Mouse (Mus musculus) frontal cortex, postnatal 25 days (tissue): ENCODE measurements around the gene C2cd4d.

Source experiments
- DNase-seq, 2 experiments: peaks; one replicate each; pipeline ENCODE4 v3.0.0; 2022; ENCODE audit warnings: low spot score in 2 of 2

C2cd4d gene

DNA sequence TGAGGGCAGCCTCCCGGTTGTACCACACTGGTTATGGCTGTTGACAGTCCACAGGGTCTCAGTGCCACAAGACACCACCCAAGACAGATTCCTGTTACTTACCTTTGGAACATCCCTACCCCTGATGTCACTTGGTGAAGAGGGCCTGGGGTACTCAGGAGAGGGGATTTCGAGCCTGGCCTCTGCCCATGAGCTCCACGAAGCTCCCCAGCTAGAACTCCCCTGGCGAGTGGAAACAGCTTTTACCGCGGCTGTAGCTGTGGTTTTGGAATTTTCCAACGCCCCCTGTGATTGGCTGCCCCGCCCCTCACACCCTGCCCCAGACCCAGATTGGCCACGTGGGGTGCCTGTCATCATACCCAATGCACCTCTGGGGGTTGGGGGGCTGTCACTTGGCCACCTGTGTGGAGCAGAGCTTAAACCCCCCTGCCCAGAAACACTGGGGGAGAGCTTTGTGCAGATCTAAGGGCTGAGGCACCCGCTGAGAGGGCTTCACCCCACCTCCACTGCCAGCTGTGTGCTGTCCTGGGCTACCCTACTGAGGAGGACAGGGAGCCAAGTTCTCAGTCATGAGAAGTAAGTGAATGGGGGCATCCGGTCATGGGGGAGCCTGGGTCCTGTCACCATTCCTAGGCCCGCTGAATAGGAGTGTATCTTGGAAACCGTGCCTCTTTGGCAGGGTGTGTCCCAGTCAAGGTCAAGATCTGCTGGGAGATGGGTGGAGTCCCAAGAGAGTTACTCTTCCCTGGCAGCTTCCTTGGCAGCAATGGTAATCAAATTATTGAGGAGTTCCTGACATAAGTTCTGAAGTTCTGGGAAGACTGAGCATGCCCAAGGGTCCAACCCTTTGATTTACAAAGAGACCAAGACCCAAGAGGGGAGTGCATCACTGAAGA, 15.0 kb downstream of the C2cd4d start:
- no peak for DNase-seq

DNA sequence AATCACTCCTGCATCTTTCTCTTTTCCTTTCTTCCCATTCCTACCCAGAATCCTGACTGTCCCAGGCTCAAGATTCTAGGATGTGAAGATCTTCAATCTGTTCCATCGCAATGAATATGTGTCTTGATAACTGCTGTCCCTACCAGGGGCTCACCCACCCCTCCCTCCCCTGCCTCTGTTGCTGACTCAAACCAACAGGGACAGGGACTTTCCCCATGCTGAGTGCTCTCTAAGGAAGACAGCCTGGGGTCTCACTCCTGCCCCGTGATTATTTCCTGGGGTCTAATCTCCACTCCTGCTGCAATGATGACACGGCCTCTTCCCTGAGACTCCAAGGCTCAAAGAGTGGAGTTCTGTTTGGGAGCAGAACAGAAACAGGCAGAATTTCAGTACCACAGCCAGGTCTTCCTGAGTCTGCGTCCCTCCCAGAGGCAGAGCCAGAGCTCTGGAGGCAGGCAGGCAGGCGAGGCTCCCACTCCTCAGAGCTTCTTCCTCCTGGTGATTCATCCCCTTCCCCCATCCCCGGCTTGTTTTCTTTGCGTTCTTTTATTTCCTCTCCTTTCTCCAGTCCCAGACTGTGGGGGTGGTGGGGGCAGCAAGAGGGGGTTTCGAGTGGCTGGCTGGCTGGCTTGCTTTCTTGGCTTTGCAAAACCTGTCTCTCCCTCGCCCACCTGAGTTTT, 17.7 kb downstream of the C2cd4d start:
- DNase-seq, result no peak

DNA sequence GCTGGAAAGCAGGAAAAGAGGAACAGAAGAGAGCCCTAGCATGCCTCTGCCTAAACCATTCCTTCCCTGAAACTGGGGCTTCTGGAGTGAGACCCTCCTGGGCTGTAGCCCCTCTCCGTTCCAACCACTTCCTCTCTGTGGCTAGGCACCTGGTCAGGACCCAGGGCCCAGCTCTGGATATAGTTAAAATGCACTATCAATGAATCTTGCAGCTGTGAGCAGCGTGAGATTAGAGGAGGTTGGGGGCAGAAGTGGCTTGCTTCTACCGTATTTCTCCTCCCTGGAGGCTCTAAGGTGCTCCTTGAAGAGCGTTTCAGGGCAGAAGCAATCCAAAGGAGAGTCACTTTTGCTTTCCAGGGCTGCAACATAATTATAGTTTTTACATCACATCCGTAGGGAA, 20.1 kb downstream of the C2cd4d start:
- DNase-seq, result no peak

DNA sequence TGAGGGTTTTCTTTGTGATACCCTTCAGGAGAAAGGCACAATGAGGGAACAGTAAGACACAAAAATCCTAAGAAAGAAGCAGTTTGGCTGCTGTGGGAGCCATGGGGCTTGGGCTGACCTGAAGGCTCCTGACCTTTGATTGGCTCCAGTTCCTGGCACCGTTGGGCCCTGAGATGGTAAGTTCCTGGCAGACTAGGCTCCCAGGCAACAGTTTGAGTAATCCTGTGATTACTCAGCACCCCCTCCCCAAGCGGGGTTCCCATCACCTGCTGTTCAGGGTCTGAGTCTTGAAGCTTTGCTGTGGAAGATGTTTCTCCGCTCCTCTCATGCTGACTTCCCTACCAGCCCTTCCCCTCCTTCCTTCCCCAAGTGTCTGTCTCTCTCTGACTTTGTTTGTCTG, 21.2 kb downstream of the C2cd4d start:
- no peak for DNase-seq

DNA sequence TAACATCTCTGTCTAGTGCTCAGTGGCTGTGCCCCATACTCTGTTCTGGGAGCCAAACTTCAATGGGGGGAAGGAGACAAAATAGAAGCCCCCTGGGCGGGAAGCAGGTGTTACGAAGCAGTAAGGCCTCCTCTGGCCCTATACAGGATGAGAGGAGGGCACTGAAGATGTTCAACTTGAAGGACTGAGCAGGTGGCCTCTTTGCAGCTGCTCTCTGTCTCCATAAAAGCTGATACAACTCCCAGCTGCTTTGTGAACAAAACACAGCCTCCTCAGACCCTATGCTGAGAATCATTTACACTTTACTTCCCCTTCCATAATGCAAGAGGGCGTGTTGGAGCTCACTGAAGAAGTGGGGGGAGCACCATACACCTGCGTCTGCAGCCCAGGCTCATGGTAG, 24.4 kb downstream of the C2cd4d start:
- DNase-seq, result no peak

DNA sequence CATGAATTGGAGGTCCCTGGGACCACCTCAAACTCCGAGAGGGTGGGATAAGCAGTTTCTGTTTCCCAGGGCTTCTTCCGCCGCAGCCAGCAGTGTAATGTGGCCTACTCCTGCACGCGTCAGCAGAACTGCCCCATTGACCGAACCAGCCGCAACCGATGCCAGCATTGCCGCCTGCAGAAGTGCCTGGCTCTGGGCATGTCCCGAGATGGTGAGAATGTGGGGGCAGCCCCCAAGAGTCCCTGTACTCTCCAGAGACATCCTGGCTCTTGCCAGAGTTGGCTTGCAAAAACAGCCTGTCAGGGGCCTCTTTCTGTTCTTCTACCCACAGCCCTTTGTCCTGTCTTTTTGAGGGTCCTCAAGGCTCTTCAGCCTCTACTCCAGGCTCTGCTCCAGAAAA, 25.2 kb downstream of the C2cd4d start:
- no peak for DNase-seq

DNA sequence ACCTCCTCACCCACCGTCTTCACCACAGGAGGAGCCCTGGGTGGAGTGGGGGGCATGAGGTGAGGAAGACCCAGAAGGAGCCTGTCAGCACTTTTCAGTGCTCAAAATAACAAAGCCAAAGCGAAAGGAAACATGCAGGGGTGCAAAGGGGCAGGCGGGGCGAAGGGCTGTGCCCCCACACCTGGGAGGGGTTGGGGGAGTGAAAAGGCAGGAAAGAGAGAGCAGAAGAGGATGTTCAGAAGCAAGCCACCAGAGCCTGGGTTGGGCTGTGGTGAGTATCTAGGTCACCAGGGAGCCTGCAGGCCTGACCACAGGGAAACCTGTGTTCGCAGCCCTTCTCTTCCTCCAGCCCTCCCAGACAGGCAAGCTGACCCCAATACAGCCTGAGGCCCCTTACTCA, 25.8 kb downstream of the C2cd4d start:
- no peak for DNase-seq

DNA sequence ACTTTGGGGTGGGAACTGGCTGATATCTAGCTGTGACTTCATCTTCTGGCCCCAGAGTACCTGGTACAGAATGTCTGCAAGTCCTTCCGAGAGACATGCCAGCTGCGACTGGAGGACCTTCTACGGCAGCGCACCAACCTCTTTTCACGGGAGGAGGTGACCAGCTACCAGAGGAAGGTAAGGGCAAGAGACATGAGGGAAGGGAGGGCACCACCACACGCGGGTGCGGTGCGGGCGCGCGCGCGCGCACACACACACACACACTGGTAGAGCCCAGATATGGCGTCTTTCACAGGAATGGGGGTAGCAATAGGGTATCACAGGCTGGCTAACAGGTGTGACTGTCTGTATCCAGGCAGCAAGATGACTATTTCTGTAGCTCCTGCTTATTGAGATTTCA, 27.2 kb downstream of the C2cd4d start:
- DNase-seq, result no peak

DNA sequence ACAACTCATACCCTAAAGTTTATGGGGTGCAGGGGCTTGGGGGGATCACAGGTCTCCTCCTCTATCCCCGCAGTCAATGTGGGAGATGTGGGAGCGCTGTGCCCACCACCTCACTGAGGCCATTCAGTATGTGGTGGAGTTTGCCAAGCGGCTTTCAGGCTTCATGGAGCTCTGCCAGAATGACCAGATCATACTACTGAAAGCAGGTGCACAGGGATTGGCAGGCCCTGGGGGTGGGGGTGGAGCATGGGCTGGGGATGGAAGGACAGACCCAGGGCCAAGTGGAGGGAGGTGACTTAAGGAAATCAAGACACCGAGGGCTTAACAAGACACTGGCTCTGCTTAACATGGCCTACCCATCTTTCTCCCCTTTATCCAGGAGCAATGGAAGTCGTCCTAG, 28.8 kb downstream of the C2cd4d start:
- no peak for DNase-seq

DNA sequence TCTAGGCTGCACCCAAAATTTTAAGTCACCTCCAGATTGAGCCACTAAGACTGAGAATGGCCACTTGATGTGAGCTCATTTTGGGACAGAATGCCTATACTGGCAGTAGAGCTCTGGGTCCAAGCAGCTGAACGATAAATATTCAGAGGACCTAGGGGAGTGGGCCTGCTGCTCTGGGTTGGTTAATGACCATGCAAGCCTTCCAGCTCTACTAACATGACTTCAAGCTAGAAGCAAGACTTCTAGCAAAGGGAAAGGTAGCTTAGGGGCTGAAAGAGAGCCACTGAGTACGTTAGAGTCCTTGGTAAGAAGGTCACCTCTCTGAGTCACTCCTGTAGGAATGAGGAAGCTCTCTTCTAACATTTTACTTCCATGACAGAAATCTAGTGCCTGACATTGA, 29.9 kb downstream of the C2cd4d start:
- no peak for DNase-seq

DNA sequence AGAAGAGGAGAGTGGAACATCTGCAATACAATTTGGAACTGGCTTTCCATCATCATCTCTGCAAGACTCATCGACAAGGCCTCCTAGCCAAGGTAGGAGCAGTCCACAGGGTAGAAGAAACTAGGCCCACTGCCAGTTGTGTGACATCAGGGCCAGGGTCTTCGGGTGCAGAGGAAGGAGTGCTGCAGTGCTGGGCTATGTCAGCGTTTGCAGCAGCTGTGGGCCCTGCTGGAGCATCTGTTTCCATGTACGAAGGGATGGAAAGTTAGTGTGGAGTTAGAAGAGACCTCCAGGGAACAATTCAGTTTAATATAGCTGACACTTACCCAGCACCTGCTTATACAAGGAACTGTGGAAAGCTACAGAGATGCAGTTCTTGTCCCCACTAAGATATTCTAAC, 30.8 kb downstream of the C2cd4d start:
- DNase-seq, result no peak

DNA sequence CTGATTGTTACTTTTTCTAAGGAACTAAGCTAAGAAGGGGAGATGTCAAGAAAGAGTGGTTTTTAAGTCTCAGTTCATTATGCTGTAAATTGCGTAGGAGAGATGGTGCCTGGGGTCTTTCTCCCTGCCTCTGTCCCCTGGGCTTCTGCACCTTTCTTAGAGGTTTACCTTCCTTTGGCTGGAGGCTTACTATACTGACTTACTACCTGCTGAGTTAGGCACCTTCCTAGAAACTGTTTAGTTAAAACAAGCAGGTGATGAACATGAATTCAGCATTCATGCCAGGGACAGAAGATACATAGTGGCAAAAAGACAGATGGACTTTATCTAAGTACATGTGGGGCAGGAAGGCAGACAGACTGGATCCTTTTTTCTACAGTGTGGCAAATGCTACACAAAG, 34.1 kb downstream of the C2cd4d start:
- DNase-seq, result no peak

DNA sequence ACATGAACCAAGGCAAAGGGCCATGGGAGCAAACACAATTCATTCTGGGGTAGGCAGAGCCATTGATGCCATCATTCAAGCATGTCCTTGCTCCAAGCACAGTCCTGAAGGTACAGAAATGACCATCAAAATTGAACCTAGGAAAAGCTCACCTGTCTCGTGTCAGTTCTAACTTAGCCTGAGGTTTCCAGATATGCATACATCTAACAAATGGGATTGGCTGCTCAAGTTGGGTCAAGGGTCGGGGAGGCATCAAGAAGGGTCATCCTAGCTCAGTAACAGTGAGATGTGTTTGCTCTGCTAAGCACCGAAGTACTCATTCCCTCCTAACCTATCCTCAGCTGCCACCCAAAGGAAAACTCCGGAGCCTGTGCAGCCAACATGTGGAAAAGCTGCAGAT, 34.6 kb downstream of the C2cd4d start:
- no peak for DNase-seq

DNA sequence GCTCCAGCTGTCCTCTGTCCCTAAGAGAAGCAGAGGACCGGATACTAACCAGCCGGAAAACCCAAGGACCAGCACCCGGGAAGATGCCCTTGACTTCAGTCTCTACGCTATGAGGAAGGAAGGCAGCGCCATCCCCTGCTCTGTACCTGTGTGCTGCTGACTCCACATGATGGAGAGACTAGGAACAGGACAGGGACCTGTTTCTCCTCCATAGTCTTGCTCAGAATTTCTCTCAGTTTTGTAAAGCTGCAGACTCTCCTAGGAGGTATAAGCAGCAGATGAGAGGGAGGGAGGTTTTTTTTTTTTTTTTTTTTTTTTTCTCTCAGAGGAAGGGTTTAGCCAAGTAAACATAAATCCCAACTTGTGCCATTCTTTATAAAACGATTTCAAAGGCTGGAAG, 36.0 kb downstream of the C2cd4d start, which contains the start of gene Lingo4:
Gene Lingo4 (plus strand): TSS at position 301 of the 400 bp plus-strand sequence.
- DNase-seq, result no peak

DNA sequence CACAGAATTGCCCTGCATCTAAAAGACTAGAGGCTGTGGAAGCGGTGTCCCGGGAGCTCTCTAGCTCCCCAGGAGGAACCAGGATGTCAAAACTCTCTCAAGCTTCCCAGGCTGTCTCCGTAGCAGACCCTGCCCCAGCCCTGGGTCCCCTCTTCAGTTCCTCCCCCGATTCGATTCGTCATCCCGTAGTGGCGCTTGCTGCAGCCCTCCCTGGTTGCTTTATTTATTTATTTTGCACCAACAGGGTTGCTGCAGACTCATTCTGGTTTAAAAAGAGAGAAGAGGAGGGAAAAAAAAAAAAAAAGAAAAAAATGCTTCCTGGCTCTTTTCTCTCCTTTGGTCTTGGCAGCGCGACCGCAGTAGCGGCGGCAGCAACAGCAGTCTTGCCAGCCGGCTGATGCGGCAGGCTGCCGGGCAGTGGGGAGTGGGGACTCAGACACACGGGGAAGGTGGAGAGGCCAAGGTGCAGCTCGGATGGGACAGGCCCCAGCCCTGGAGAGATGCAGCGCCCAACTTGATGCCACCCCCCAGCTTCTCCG, 36.8 kb downstream of the C2cd4d start:
- no peak for DNase-seq

DNA sequence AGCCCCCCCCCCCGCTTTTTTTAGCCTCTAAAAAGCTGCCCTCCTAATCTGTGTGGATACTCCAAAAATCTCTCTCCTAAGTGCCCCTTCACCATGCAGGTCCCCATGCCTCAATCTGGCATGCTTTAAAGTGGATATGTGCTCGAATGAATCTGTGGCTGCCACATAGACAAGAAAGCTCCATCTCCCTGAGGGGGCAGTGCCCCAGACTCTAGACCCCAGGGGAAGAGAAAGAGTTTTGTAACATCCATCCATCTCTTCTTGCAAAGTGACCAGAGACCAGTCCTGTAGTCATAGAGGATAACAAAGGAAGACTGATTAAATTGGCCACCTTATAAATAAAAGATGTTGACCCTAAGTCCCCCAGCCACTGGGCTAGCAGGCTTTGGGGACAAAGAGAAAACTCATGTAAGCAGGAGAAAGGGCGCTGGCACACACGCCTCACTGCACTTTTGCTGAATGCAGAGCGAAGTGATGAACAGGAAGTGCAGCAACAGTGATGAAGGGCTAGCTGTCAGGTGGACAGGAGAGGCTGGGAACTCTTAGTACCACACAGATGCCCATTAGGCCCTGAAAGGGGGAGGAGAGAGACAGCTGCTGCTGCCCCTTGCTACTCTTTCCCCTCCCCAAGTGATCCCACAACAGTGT, 37.5 kb downstream of the C2cd4d start:
- no peak for DNase-seq

DNA sequence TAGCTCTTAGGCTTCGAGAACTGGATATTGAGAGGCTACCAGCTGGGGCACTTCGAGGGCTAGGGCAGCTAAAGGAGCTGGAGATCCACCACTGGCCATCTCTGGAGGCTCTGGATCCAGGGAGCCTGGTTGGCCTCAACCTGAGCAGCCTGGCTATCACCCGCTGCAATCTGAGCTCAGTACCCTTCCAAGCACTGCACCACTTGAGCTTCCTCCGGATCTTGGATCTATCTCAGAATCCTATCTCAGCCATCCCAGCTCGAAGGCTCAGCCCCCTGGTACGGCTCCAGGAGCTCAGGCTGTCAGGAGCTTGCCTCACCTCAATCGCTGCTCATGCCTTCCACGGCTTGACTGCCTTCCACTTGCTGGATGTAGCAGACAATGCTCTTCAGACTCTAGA, 40.2 kb downstream of the C2cd4d start:
- DNase-seq, result no peak

DNA sequence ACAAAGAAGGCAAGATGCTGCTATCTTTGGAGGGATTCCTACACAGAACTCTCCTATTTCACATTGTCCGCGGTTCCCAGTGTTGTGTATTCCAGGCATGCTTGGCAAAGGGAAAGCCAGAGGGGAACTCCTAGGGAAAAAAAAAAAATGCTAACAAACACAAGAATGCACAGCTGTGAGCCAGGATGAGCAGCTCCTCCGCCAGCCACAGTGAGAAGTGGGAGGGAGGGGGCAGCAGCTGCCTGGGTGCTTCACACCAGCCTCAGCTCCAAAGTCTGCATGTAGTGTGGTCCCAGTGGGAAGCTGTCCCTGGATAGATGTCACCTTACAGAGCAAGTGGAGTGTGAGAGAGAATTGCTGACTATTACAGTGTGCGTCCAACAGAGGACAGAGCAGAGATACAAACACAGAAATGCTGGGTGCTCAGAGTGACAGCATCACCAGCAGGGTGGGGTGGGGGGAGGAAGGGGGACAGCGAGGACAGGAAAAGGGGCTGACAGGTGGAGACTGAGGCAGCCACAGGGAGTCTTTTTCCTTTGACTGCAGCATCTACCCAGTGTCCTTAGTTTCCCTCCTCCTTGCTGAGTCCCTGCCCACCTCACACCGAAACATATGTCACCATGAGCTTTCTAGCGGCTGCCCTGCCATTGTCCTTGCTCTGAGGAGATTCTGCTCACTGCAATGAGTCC, 42.3 kb downstream of the C2cd4d start:
- DNase-seq, result no peak

DNA sequence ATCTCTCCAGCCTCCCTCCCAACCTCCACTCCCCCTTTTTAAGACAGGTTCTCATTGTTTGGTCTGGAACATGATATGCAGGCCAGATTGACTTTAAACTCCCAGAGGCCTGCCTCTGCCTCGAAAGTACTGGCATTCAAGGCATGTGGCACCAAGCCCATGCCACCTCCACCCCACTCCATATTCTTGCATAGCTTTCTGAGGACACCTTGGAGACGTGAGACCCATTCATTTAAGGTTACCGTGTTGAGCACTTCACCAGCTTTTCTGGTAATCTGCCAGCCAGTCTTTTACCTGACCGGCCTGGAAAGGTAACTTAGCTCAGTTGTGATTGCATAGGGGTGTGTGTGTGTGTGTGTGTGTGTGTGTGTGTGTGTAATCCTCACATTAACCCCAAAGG, 43.3 kb downstream of the C2cd4d start:
- no peak for DNase-seq

DNA sequence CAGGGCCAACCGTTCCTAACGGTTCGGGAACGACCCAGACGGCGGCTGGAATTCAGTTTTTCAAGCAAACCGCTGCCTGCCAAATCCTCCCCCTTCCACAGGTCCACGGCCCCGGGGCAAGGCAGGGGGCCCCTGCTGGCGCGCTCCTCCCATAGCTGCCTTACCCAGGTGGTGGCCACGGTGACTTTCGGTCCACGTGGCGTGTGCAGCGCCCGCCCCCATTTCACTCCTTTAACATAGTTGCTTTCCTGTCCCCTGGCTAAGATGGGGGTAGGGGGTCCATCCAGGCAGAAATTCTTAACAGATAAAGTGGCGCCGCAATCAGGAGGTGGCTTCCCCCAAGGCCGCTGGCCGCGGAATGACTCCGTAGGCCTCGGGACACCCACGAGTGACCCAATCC, 50.3 kb downstream of the C2cd4d start:
- no peak for DNase-seq

DNA sequence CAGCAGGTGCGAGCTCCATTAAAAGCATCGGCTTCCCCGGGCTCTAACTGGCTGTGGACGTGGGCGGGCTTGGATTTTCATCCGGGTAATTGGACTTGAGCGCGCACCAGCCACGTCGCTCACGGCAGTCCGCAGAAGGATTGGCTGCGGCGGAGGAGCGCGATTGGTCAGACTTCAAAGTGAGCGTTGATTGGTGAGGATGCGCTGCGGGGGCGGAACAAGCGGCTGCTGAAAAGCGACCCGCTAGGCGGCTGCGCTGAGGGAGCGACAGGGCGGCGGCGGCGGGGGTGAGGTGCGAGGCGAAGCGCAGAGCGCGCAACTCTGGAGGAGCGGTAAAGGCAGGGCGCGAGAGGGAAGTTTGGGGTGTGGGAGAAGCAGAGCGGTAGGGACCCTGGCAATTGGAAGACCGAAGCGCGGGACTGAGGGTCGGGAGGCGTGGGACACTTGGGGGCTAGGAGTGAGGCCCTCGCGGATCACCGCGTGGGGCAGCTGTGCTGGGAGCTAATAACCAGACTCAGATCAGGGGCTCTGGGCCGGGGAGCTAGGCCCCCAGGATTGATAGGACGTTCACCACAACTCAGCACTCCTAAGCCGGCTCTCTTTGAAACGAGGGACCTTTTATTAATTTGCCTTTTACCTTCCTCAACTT, 50.9 kb downstream of the C2cd4d start, which contains the start of gene Tdrkh:
Gene Tdrkh (plus strand): TSS at position 243 of the 649 bp plus-strand sequence.
- peak; percentile 96 to 97 for DNase-seq
